Mouse (Mus musculus) forelimb bud, embryonic 11.5 days (tissue): ENCODE results near the gene C1qtnf6.

Source experiments
- DNase-seq: peaks from one replicate; pipeline ENCODE4 v3.0.0-alpha.2; 2012; ENCODE audit warnings: low read depth, low spot score

Gene C1qtnf6

GRCm38 (mm10) chr15:78481448-78482000, 49.7 kb downstream of the C1qtnf6 start:
- DNase-seq: no peak

GRCm38 (mm10) chr15:78480991-78481390, 50.2 kb downstream of the C1qtnf6 start:
- no peak for DNase-seq

- no peak for DNase-seq
Measured at GRCm38 (mm10) chr15:78480111-78480510, 51.1 kb downstream of the C1qtnf6 start.

GRCm38 (mm10) chr15:78479470-78479869, 51.7 kb downstream of the C1qtnf6 start:
- no peak for DNase-seq

GRCm38 (mm10) chr15:78478073-78478472, 53.1 kb downstream of the C1qtnf6 start:
- DNase-seq: no peak

GRCm38 (mm10) chr15:78476878-78477277, 54.3 kb downstream of the C1qtnf6 start:
- DNase-seq: no peak

- DNase-seq: no peak
Measured at GRCm38 (mm10) chr15:78475604-78476031, 55.6 kb downstream of the C1qtnf6 start.

- no peak for DNase-seq
Measured at GRCm38 (mm10) chr15:78473442-78473841, 57.8 kb downstream of the C1qtnf6 start.
